Mouse (Mus musculus) heart, embryonic 10.5 days (tissue): ENCODE measurements at regions not wholly inside any gene's neighbourhood (a gene's known extent, or its start where the extent isn't known, plus 50 kb on each side); places are given as distances from the start of the nearest gene placed in this dataset.

ENCODE experiments used
- DNase-seq: peaks from one replicate; pipeline ENCODE4 v3.0.0-alpha.2; 2017; ENCODE audit warnings: low spot score
- H3K27ac ChIP-seq: fragments of 300-500 bp; sonication (generic); 2 replicates; pipeline ENCODE4 v1.5.1; 2016; ENCODE audit warnings: mild to moderate bottlenecking
- H3K27me3 ChIP-seq: fragments of 300-500 bp; sonication (generic); 2 replicates; pipeline ENCODE4 v1.6.1; 2016; ENCODE audit warnings: mild to moderate bottlenecking; ENCODE audit not compliant: poor library complexity, insufficient read depth, severe bottlenecking
- H3K36me3 ChIP-seq: fragments of 300-500 bp; sonication (generic); 2 replicates; pipeline ENCODE4 v1.6.1; 2016; ENCODE audit warnings: mild to moderate bottlenecking, moderate library complexity
- H3K4me1 ChIP-seq: fragments of 300-500 bp; sonication (generic); 2 replicates; pipeline ENCODE4 v1.6.1; 2016; ENCODE audit warnings: mild to moderate bottlenecking
- H3K4me3 ChIP-seq: fragments of 300-500 bp; sonication (generic); 2 replicates; pipeline ENCODE4 v1.5.1; 2016; ENCODE audit warnings: mild to moderate bottlenecking, moderate library complexity
- H3K9me3 ChIP-seq: fragments of 300-500 bp; sonication (generic); 2 replicates; pipeline ENCODE4 v1.6.1; 2016; ENCODE audit warnings: mild to moderate bottlenecking, moderate library complexity
- WGBS: fragments of 180-500 bp; shearing (Covaris S2); methylation state at CpG from one replicate; pipeline ENCODE4 v1.1.7; 2016; 5-methylcytosine and 5-hydroxymethylcytosine counted together

GRCm38 (mm10) chr2:133345964-133346788 is 205.8 kb upstream of the Bmp2 start:
- Histone ChIP-seq H3K36me3 (no peaks in the 10 kb centered on the region), H3K27me3 (no peaks in the 10 kb centered on the region; the same call in 1 of the 2 replicates), H3K27ac (peak overlapping the region; percentile 56; the same call in 1 of the 2 replicates), H3K4me3 (no peak overlapping the region), H3K9me3 (no peaks in the 10 kb centered on the region), H3K4me1 (0 out of 2 replicates have a peak, but pooled peaks cover 8% of the 10 kb centered on the region)
- WGBS = 54% methylated on average over 12 of the region's 12 CpGs
- DNase-seq = no peak

GRCm38 (mm10) chr2:133346789-133347424 is 205.1 kb upstream of the Bmp2 start:
- 35% methylated on average over 4 of the region's 4 CpGs for WGBS
- Histone ChIP-seq H3K27ac (no peak overlapping the region), H3K9me3 (no peaks in the 10 kb centered on the region), H3K4me3 (no peak overlapping the region), H3K36me3 (no peaks in the 10 kb centered on the region), H3K4me1 (0 out of 2 replicates have a peak, but pooled peaks cover 8% of the 10 kb centered on the region), H3K27me3 (no peaks in the 10 kb centered on the region; the same call in 1 of the 2 replicates)
- DNase-seq = no peak

GRCm38 (mm10) chr2:133351306-133351705 is 200.7 kb upstream of the Bmp2 start:
- 52% methylated on average over 3 of the region's 3 CpGs for WGBS

GRCm38 (mm10) chr2:133352800-133353199 is 199.2 kb upstream of the Bmp2 start:
- no peak for DNase-seq
- WGBS = 82% methylated on average over 3 of the region's 3 CpGs
- Histone ChIP-seq H3K27ac (no peak overlapping the region), H3K4me1 (no peaks in the 10 kb centered on the region), H3K4me3 (no peak overlapping the region), H3K9me3 (no peaks in the 10 kb centered on the region), H3K36me3 (no peaks in the 10 kb centered on the region), H3K27me3 (no peaks in the 10 kb centered on the region; the same call in 1 of the 2 replicates)

More at GRCm38 (mm10) chr2:133351306-133351705, 200.7 kb upstream of the Bmp2 start:
- H3K4me1 ChIP-seq = no peaks in the 10 kb centered on the region
- no peak overlapping the region for H3K4me3 ChIP-seq
- H3K27ac ChIP-seq = no peak overlapping the region
- H3K27me3 ChIP-seq = no peaks in the 10 kb centered on the region; the same call in 1 of the 2 replicates
- no peaks in the 10 kb centered on the region for H3K9me3 ChIP-seq
- DNase-seq = no peak
- no peaks in the 10 kb centered on the region for H3K36me3 ChIP-seq

- H3K27ac ChIP-seq = no peak overlapping the region
- H3K4me3 ChIP-seq = no peak overlapping the region
- DNase-seq = no peak
- 0 out of 2 replicates have a peak, but pooled peaks cover 8% of the 10 kb centered on the region for H3K4me1 ChIP-seq
- WGBS = 79% methylated on average over 4 of the region's 4 CpGs
- no peaks in the 10 kb centered on the region for H3K9me3 ChIP-seq
- H3K27me3 ChIP-seq = no peaks in the 10 kb centered on the region
- no peaks in the 10 kb centered on the region for H3K36me3 ChIP-seq
Observed at GRCm38 (mm10) chr2:133362693-133363443, 189.1 kb upstream of the Bmp2 start.

GRCm38 (mm10) chr2:133371490-133372215 is 180.3 kb upstream of the Bmp2 start:
- Histone ChIP-seq H3K4me1 (peaks cover 28% of the 10 kb centered on the region), H3K36me3 (no peaks in the 10 kb centered on the region), H3K9me3 (no peaks in the 10 kb centered on the region), H3K27me3 (no peaks in the 10 kb centered on the region), H3K27ac (no peak overlapping the region), H3K4me3 (no peak overlapping the region)
- WGBS = 80% methylated on average over 12 of the region's 12 CpGs
- no peak for DNase-seq

- DNase-seq = no peak
- H3K27ac ChIP-seq = peak overlapping the region; percentile 72
- H3K9me3 ChIP-seq = no peaks in the 10 kb centered on the region
- no peak overlapping the region for H3K4me3 ChIP-seq
- H3K27me3 ChIP-seq = no peaks in the 10 kb centered on the region
- H3K36me3 ChIP-seq = no peaks in the 10 kb centered on the region
- peaks cover 20% of the 10 kb centered on the region for H3K4me1 ChIP-seq
- 5% methylated on average over 4 of the region's 4 CpGs for WGBS
Observed at GRCm38 (mm10) chr2:133373543-133373942, 178.4 kb upstream of the Bmp2 start.

GRCm38 (mm10) chr2:133381054-133381453 is 170.9 kb upstream of the Bmp2 start:
- Histone ChIP-seq H3K4me1 (0 out of 2 replicates have a peak, but pooled peaks cover 6% of the 10 kb centered on the region), H3K4me3 (no peak overlapping the region), H3K9me3 (no peaks in the 10 kb centered on the region), H3K36me3 (no peaks in the 10 kb centered on the region), H3K27me3 (no peaks in the 10 kb centered on the region), H3K27ac (no peak overlapping the region)
- DNase-seq = no peak
- 65% methylated on average over 3 of the region's 3 CpGs for WGBS

- H3K4me3 ChIP-seq = no peak overlapping the region
Observed at GRCm38 (mm10) chr2:133383135-133383920, 168.6 kb upstream of the Bmp2 start.

GRCm38 (mm10) chr2:133385297-133385696 is 166.7 kb upstream of the Bmp2 start:
- Histone ChIP-seq H3K27ac (no peak overlapping the region), H3K36me3 (no peaks in the 10 kb centered on the region), H3K4me3 (no peak overlapping the region), H3K9me3 (no peaks in the 10 kb centered on the region), H3K4me1 (0 out of 2 replicates have a peak, but pooled peaks cover 6% of the 10 kb centered on the region), H3K27me3 (no peaks in the 10 kb centered on the region)
- whole genome bisulfite sequencing = 74% methylated on average over 2 of the region's 2 CpGs
- no peak for DNase-seq

More at GRCm38 (mm10) chr2:133383135-133383920, 168.6 kb upstream of the Bmp2 start:
- H3K27ac ChIP-seq = no peak overlapping the region
- no peaks in the 10 kb centered on the region for H3K9me3 ChIP-seq
- H3K36me3 ChIP-seq = no peaks in the 10 kb centered on the region
- 89% methylated on average over 3 of the region's 3 CpGs for WGBS
- DNase-seq = no peak
- no peaks in the 10 kb centered on the region for H3K27me3 ChIP-seq
- H3K4me1 ChIP-seq = 0 out of 2 replicates have a peak, but pooled peaks cover 6% of the 10 kb centered on the region

- Histone ChIP-seq H3K36me3 (no peaks in the 10 kb centered on the region), H3K4me1 (no peaks in the 10 kb centered on the region), H3K9me3 (no peaks in the 10 kb centered on the region), H3K27me3 (no peaks in the 10 kb centered on the region), H3K4me3 (no peak overlapping the region), H3K27ac (no peak overlapping the region)
- 89% methylated on average over 3 of the region's 3 CpGs for WGBS
- no peak for DNase-seq
Observed at GRCm38 (mm10) chr2:133387349-133387748, 164.6 kb upstream of the Bmp2 start.
